Mouse (Mus musculus): ENCODE results near the gene Csf2rb. TPM values are rescaled to one million over a fixed set of nuclear protein-coding genes. Genes with fewer than 3 reads are reported as not detected.
"Not testable (repeated sequence)": the region's sequence is repeated elsewhere in the genome, so short reads cannot be mapped to it uniquely, and the experiment has no call there.

Gene Csf2rb
- polyA plus RNA-seq, 1 experiment from 2014 or later = 0.89 TPM

DNA sequence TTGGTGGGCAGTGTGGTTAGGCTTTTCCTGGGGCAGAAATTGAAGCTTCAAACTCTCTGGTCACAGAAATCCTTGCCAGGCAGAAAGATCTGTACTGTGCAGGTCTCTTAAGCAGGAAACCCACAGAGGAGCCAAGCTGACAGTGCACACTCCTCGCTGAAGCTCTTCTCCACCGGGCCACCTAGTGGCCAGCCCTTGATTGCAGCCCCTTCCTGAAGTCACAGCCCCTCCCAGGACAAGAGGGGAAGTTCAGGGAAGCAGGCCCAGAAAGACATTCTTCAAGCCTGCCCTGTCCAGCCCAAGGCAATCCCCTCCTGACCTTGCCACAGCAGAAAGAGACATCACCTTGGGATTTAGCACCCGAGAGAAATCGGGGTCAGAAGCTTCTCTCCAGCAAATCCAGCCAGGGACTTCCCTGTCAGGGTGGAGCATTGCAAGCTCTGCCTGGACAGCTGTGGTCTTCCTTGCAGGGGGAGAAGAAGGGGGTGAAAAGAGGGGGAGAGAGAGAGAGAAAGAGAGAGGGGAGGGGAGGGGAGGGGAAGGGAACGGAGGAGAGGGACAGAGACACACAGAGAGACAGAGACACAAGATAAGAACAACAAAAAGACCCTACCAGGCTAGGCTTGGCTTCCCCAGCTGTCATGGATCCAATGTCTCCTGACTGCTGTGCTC lies 4.6 kb upstream of the Csf2rb start:
- Histone ChIP-seq H3K9ac (ENCODE audit: low read depth, low read length) (no peak overlapping the region), H3K4me1 (ENCODE audit: control insufficient read depth, insufficient read depth, low read length) (0 out of 2 replicates have a peak, but pooled peaks cover 2% of the 10 kb centered on the region), H3K9me3 (ENCODE audit: control insufficient read depth, low read length) (no peaks in the 10 kb centered on the region), H3K4me2 (replicated peaks; ENCODE audit: low read depth, low read length) (no peak overlapping the region), H3K4me3 (ENCODE audit: low read length) (no peak overlapping the region), H3K27ac (ENCODE audit: low read depth, low read length) (no peak overlapping the region; the same call in 1 of the 2 replicates), H3K36me3 (ENCODE audit: control insufficient read depth, insufficient read depth, low read length) (no peaks in the 10 kb centered on the region), H3K27me3 (ENCODE audit: control insufficient read depth, insufficient read depth, low read length) (no peaks in the 10 kb centered on the region)
- WGBS = 14% methylated on average over 5 of the region's 5 CpGs
- peak; percentile 75 for ATAC-seq (ENCODE audit: low FRiP score, low TSS enrichment)

GRCm38 (mm10) chr15:78323366-78323765 lies 2.2 kb upstream of the Csf2rb start:
- Histone ChIP-seq H3K27me3 (ENCODE audit: control insufficient read depth, insufficient read depth, low read length) (no peaks in the 10 kb centered on the region), H3K36me3 (ENCODE audit: control insufficient read depth, insufficient read depth, low read length) (no peaks in the 10 kb centered on the region), H3K9ac (ENCODE audit: low read depth, low read length) (no peak overlapping the region), H3K4me3 (ENCODE audit: low read length) (no peak overlapping the region), H3K4me2 (replicated peaks; ENCODE audit: low read depth, low read length) (no peak overlapping the region), H3K27ac (ENCODE audit: low read depth, low read length) (no peak overlapping the region), H3K9me3 (ENCODE audit: control insufficient read depth, low read length) (no peaks in the 10 kb centered on the region), H3K4me1 (ENCODE audit: control insufficient read depth, insufficient read depth, low read length) (0 out of 2 replicates have a peak, but pooled peaks cover 2% of the 10 kb centered on the region)
- no peak for ATAC-seq (ENCODE audit: low FRiP score, low TSS enrichment)
- 62% methylated on average over 1 of the region's 1 CpGs for WGBS

DNA sequence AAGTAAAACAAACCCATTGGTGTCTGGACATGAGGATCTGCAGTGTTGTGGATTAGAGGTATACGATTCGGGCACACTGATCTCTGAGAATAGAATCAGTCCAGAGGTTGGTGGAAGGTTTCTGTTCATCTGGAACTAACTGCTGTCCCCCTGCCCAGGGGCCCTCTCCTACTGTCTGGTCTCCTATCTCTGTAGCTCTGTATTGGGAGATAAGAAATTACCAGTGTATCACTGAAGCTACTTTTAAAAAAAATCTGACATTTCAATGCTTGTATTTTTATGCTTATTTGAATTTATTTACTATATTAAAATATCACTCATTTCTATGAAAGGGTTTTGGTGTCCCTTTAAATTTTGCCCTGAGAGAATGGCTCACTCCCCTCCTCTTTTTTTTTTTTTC lies 1.3 kb upstream of the Csf2rb start:
- WGBS = 93% methylated on average over 2 of the region's 2 CpGs
- Histone ChIP-seq H3K4me1 (ENCODE audit: control insufficient read depth, insufficient read depth, low read length) (no peaks in the 10 kb centered on the region), H3K4me2 (replicated peaks; ENCODE audit: low read depth, low read length) (no peak overlapping the region), H3K27ac (ENCODE audit: low read depth, low read length) (no peak overlapping the region), H3K9me3 (ENCODE audit: control insufficient read depth, low read length) (no peaks in the 10 kb centered on the region), H3K36me3 (ENCODE audit: control insufficient read depth, insufficient read depth, low read length) (no peaks in the 10 kb centered on the region), H3K4me3 (ENCODE audit: low read length) (no peak overlapping the region), H3K27me3 (ENCODE audit: control insufficient read depth, insufficient read depth, low read length) (no peaks in the 10 kb centered on the region), H3K9ac (ENCODE audit: low read depth, low read length) (no peak overlapping the region)
- no peak for ATAC-seq (ENCODE audit: low FRiP score, low TSS enrichment)

DNA sequence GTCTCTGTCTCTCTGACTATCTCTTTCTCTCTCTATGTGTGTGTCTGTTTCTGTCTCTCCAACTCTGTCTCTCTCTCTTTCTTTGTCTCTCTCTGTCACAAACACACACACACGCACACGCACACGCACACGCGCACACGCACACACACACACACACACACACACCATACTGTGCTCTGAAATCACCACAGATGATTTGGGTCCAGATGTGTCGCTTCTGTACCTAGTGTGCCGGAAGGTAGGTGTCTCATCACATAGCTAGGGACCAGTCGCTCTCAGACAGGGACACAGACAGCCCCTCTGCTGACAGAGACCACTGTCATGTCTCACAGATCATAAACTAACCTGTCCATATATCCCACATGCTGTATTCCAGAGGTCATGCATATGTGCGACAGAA lies 1.2 kb downstream of the Csf2rb start:
- Histone ChIP-seq H3K36me3 (ENCODE audit: control insufficient read depth, insufficient read depth, low read length) (no peaks in the 10 kb centered on the region), H3K27ac (ENCODE audit: low read depth, low read length) (no peak overlapping the region), H3K27me3 (ENCODE audit: control insufficient read depth, insufficient read depth, low read length) (no peaks in the 10 kb centered on the region), H3K4me2 (replicated peaks; ENCODE audit: low read depth, low read length) (no peak overlapping the region), H3K4me1 (ENCODE audit: control insufficient read depth, insufficient read depth, low read length) (no peaks in the 10 kb centered on the region), H3K9ac (ENCODE audit: low read depth, low read length) (no peak overlapping the region), H3K4me3 (ENCODE audit: low read length) (no peak overlapping the region), H3K9me3 (ENCODE audit: control insufficient read depth, low read length) (no peaks in the 10 kb centered on the region)
- WGBS = 85% methylated on average over 10 of the region's 10 CpGs
- no peak for ATAC-seq (ENCODE audit: low FRiP score, low TSS enrichment)

DNA sequence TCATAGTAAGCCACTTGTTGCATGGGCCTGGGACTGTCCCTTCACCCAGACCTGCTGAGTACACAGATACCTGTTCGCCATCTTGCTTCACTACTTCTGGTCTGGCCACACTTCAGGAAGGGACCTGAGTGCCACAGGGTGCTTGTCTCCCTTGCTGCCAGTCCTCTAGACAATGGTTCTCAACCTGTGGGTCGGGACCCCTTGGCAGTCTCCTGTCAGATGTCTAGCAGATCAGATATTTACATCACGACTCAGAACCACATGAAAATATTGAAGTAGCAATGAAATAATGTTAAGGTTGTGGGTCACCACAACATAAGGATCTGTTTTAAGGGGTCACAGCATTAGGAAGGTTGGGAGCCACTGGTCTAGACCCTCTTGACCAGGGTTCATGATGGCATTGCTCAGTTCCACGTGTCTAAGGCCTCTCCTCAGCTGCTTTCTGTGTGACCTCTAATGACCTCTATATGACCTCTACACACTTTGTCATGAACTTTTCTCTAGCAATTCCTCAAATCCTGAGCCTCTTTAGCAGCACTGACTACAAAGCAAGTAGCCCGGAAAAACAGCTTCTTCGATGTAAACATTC lies 2.3 kb downstream of the Csf2rb start:
- H3K36me3 ChIP-seq (ENCODE audit: control insufficient read depth, insufficient read depth, low read length) = not testable (repeated sequence)

DNA sequence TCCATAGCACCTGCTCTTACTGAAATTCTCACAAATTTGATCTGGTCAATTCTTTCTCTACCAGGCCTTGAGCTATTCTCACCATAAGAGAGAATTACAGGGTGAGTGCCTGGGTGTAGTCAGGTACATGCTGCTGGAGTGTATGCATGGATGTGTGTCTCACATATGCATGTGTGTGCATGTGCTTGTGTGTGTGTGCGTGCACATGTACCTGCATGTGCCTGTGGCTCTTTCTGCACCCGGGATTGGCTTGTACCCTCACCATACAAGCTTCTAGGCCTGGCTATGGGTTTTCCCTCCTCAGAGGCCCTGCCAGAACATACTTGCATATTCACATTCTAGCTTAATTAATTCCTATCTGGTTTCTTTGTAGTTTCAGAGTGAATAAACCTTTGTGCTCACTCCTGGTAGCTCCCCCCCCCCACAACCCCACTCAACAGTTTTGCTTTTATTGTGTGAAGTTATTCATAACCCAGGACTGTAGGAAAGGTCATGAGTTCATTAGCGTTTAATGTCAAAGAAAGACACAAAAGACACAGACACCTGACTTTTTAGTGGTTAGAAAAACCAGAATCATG lies 3.1 kb downstream of the Csf2rb start:
- no peaks in the 10 kb centered on the region for H3K9me3 ChIP-seq (ENCODE audit: control insufficient read depth, low read length)
- no peak overlapping the region for H3K27ac ChIP-seq (ENCODE audit: low read depth, low read length)
- no peaks in the 10 kb centered on the region for H3K4me1 ChIP-seq (ENCODE audit: control insufficient read depth, insufficient read depth, low read length)
- no peaks in the 10 kb centered on the region for H3K27me3 ChIP-seq (ENCODE audit: control insufficient read depth, insufficient read depth, low read length)
- H3K4me3 ChIP-seq (ENCODE audit: low read length) = no peak overlapping the region
- no peak overlapping the region for H3K4me2 ChIP-seq (replicated peaks; ENCODE audit: low read depth, low read length)
- no peaks in the 10 kb centered on the region for H3K36me3 ChIP-seq (ENCODE audit: control insufficient read depth, insufficient read depth, low read length)
- no peak overlapping the region for H3K9ac ChIP-seq (ENCODE audit: low read depth, low read length)
- WGBS = 89% methylated on average over 3 of the region's 3 CpGs
- no peak for ATAC-seq (ENCODE audit: low FRiP score, low TSS enrichment)

More for the DNA sequence above, 2.3 kb downstream of the Csf2rb start:
- WGBS = 81% methylated on average over 6 of the region's 6 CpGs
- not testable (repeated sequence) for H3K4me3 ChIP-seq (ENCODE audit: low read length); H3K27me3 ChIP-seq (ENCODE audit: control insufficient read depth, insufficient read depth, low read length); H3K27ac ChIP-seq (ENCODE audit: low read depth, low read length); H3K9me3 ChIP-seq (ENCODE audit: control insufficient read depth, low read length); ATAC-seq (ENCODE audit: low FRiP score, low TSS enrichment); H3K4me1 ChIP-seq (ENCODE audit: control insufficient read depth, insufficient read depth, low read length); H3K4me2 ChIP-seq (replicated peaks; ENCODE audit: low read depth, low read length); H3K9ac ChIP-seq (ENCODE audit: low read depth, low read length)

GRCm38 (mm10) chr15:78329972-78330371 lies 4.4 kb downstream of the Csf2rb start:
- not testable (repeated sequence) for H3K27me3 ChIP-seq (ENCODE audit: control insufficient read depth, insufficient read depth, low read length); H3K4me2 ChIP-seq (replicated peaks; ENCODE audit: low read depth, low read length); H3K9me3 ChIP-seq (ENCODE audit: control insufficient read depth, low read length); H3K36me3 ChIP-seq (ENCODE audit: control insufficient read depth, insufficient read depth, low read length); H3K4me3 ChIP-seq (ENCODE audit: low read length); ATAC-seq (ENCODE audit: low FRiP score, low TSS enrichment); H3K9ac ChIP-seq (ENCODE audit: low read depth, low read length); H3K4me1 ChIP-seq (ENCODE audit: control insufficient read depth, insufficient read depth, low read length); H3K27ac ChIP-seq (ENCODE audit: low read depth, low read length)
- whole genome bisulfite sequencing = 78% methylated on average over 6 of the region's 6 CpGs

DNA sequence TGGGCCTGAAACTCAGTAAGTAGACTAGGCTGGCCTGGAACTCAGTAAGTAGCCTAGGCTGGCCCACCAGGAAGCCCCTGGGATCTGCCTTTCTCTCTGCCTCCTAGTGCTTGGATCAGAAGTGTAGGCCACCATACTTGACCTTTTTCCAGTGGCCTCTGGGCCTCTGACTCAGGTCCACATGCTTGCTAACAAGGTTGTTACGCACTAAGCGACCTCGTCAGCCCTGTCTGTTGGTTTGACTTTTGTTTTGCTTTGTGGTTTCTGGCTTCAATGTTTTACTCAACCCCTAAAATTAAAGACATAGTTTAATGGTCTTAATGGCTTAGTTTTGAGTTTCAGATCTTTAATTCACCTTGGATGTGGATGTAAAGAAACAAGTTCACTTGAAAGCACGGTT lies 5.2 kb downstream of the Csf2rb start:
- H3K36me3 ChIP-seq (ENCODE audit: control insufficient read depth, insufficient read depth, low read length) = no peaks in the 10 kb centered on the region
- H3K4me2 ChIP-seq (replicated peaks; ENCODE audit: low read depth, low read length) = no peak overlapping the region
- H3K27me3 ChIP-seq (ENCODE audit: control insufficient read depth, insufficient read depth, low read length) = no peaks in the 10 kb centered on the region
- H3K27ac ChIP-seq (ENCODE audit: low read depth, low read length) = no peak overlapping the region
- ATAC-seq (ENCODE audit: low FRiP score, low TSS enrichment) = no peak
- H3K4me1 ChIP-seq (ENCODE audit: control insufficient read depth, insufficient read depth, low read length) = no peaks in the 10 kb centered on the region
- H3K9ac ChIP-seq (ENCODE audit: low read depth, low read length) = no peak overlapping the region
- WGBS = 76% methylated on average over 4 of the region's 4 CpGs
- H3K4me3 ChIP-seq (ENCODE audit: low read length) = no peak overlapping the region
- no peaks in the 10 kb centered on the region for H3K9me3 ChIP-seq (ENCODE audit: control insufficient read depth, low read length)

Measured in kidney, embryonic 14.5 days (tissue).